Mouse (Mus musculus): ENCODE data around the gene Lhx2. TPM values are rescaled to one million over a fixed set of nuclear protein-coding genes. Genes with fewer than 3 reads are reported as not detected.
A peak's percentile ranks its signal among the peaks of the same experiment; 100 is the strongest.

Gene Lhx2
- total and polyA plus RNA-seq, 2 experiments from 2014 or later = 45.9 to 82.8 TPM

GRCm38 (mm10) chr2:38319086-38319485, 20.0 kb upstream of the Lhx2 start:
- DNase-seq = peak; percentile 12
- no peak for TF ChIP-seq CTCF (IDR thresholded peaks at IDR 0.05; ENCODE audit: low read depth)
- no peaks in the 10 kb centered on the region for H3K4me1 ChIP-seq (ENCODE audit: insufficient read depth)
- WGBS = 84% methylated on average over 11 of the region's 11 CpGs
- H3K9ac ChIP-seq = no peak overlapping the region
- no peak overlapping the region for H3K27ac ChIP-seq (ENCODE audit: low read depth, low read length)
- peak; percentile 14; the same call in 1 of the 2 replicates for ATAC-seq
- H3K27me3 ChIP-seq (ENCODE audit: insufficient read depth, low read length) = no peaks in the 10 kb centered on the region
- no peak overlapping the region for H3K4me2 ChIP-seq (ENCODE audit: low read depth)
- no peak overlapping the region for H3K4me3 ChIP-seq (ENCODE audit: low read depth, low read length)
- no peaks in the 10 kb centered on the region for H3K36me3 ChIP-seq (ENCODE audit: insufficient read depth)
- H3K9me3 ChIP-seq (ENCODE audit: low read length) = no peaks in the 10 kb centered on the region

GRCm38 (mm10) chr2:38320911-38321310, 18.2 kb upstream of the Lhx2 start:
- WGBS = 49% methylated on average over 4 of the region's 4 CpGs
- Histone ChIP-seq H3K9ac (no peak overlapping the region), H3K27ac (ENCODE audit: low read depth, low read length) (no peak overlapping the region), H3K36me3 (ENCODE audit: insufficient read depth) (no peaks in the 10 kb centered on the region), H3K4me1 (ENCODE audit: insufficient read depth) (no peaks in the 10 kb centered on the region), H3K4me3 (ENCODE audit: low read depth, low read length) (no peak overlapping the region), H3K4me2 (ENCODE audit: low read depth) (no peak overlapping the region), H3K27me3 (ENCODE audit: insufficient read depth, low read length) (no peaks in the 10 kb centered on the region), H3K9me3 (ENCODE audit: low read length) (no peaks in the 10 kb centered on the region)
- TF ChIP-seq CTCF (IDR thresholded peaks at IDR 0.05; ENCODE audit: low read depth) = no peak
- ATAC-seq (no peak), DNase-seq (no peak)

GRCm38 (mm10) chr2:38323380-38323779, 15.7 kb upstream of the Lhx2 start:
- no peak for TF ChIP-seq CTCF (IDR thresholded peaks at IDR 0.05; ENCODE audit: low read depth)
- no peaks in the 10 kb centered on the region for H3K36me3 ChIP-seq (ENCODE audit: insufficient read depth)
- DNase-seq (no peak), ATAC-seq (no peak)
- no peaks in the 10 kb centered on the region for H3K9me3 ChIP-seq (ENCODE audit: low read length)
- H3K4me3 ChIP-seq (ENCODE audit: low read depth, low read length) = no peak overlapping the region
- no peak overlapping the region for H3K4me2 ChIP-seq (ENCODE audit: low read depth)
- H3K4me1 ChIP-seq (ENCODE audit: insufficient read depth) = no peaks in the 10 kb centered on the region
- 54% methylated on average over 8 of the region's 8 CpGs for WGBS
- H3K27ac ChIP-seq (ENCODE audit: low read depth, low read length) = no peak overlapping the region
- no peaks in the 10 kb centered on the region for H3K27me3 ChIP-seq (ENCODE audit: insufficient read depth, low read length)
- no peak overlapping the region for H3K9ac ChIP-seq

GRCm38 (mm10) chr2:38326671-38327070, 12.4 kb upstream of the Lhx2 start:
- no peaks in the 10 kb centered on the region for H3K9me3 ChIP-seq (ENCODE audit: low read length)
- no peaks in the 10 kb centered on the region for H3K4me1 ChIP-seq (ENCODE audit: insufficient read depth)
- H3K36me3 ChIP-seq (ENCODE audit: insufficient read depth) = no peaks in the 10 kb centered on the region
- no peak overlapping the region for H3K4me2 ChIP-seq (ENCODE audit: low read depth)
- H3K27me3 ChIP-seq (ENCODE audit: insufficient read depth, low read length) = no peaks in the 10 kb centered on the region
- H3K27ac ChIP-seq (ENCODE audit: low read depth, low read length) = no peak overlapping the region
- 62% methylated on average over 1 of the region's 1 CpGs for WGBS
- no peak overlapping the region for H3K9ac ChIP-seq
- ATAC-seq = no peak
- DNase-seq = no peak
- no peak for TF ChIP-seq CTCF (IDR thresholded peaks at IDR 0.05; ENCODE audit: low read depth)
- H3K4me3 ChIP-seq (ENCODE audit: low read depth, low read length) = no peak overlapping the region

- Histone ChIP-seq H3K4me1 (ENCODE audit: insufficient read depth) (no peaks in the 10 kb centered on the region), H3K36me3 (ENCODE audit: insufficient read depth) (no peaks in the 10 kb centered on the region), H3K4me2 (ENCODE audit: low read depth) (no peak overlapping the region), H3K27me3 (ENCODE audit: insufficient read depth, low read length) (peaks cover 15% of the 10 kb centered on the region; the same call in 1 of the 2 replicates), H3K27ac (ENCODE audit: low read depth, low read length) (no peak overlapping the region), H3K9me3 (ENCODE audit: low read length) (no peaks in the 10 kb centered on the region), H3K4me3 (ENCODE audit: low read depth, low read length) (no peak overlapping the region), H3K9ac (no peak overlapping the region)
- no peak for TF ChIP-seq CTCF (IDR thresholded peaks at IDR 0.05; ENCODE audit: low read depth)
- ATAC-seq (peak; percentile 56; the same call in 1 of the 2 replicates), DNase-seq (no peak)
- WGBS = 32% methylated on average over 7 of the region's 7 CpGs
These were observed 5.4 kb upstream of the Lhx2 start for GRCm38 (mm10) chr2:38333586-38334119.

GRCm38 (mm10) chr2:38336606-38337005, 2.5 kb upstream of the Lhx2 start:
- no peak overlapping the region for H3K27ac ChIP-seq (ENCODE audit: low read depth, low read length)
- TF ChIP-seq CTCF (IDR thresholded peaks at IDR 0.05; ENCODE audit: low read depth) = no peak
- H3K4me1 ChIP-seq (ENCODE audit: insufficient read depth) = no peaks in the 10 kb centered on the region
- ATAC-seq (no peak), DNase-seq (no peak)
- no peaks in the 10 kb centered on the region for H3K9me3 ChIP-seq (ENCODE audit: low read length)
- H3K4me3 ChIP-seq (ENCODE audit: low read depth, low read length) = no peak overlapping the region
- H3K9ac ChIP-seq = no peak overlapping the region
- H3K36me3 ChIP-seq (ENCODE audit: insufficient read depth) = no peaks in the 10 kb centered on the region
- WGBS = 10% methylated on average over 17 of the region's 17 CpGs
- H3K27me3 ChIP-seq (ENCODE audit: insufficient read depth, low read length) = peaks cover 15% of the 10 kb centered on the region; the same call in 1 of the 2 replicates
- peak overlapping the region; percentile 17; the same call in 1 of the 2 replicates for H3K4me2 ChIP-seq (ENCODE audit: low read depth)

GRCm38 (mm10) chr2:38337091-38337640, 1.9 kb upstream of the Lhx2 start:
- Histone ChIP-seq H3K4me3 (ENCODE audit: low read depth, low read length) (no peak overlapping the region), H3K4me2 (ENCODE audit: low read depth) (no peak overlapping the region), H3K9me3 (ENCODE audit: low read length) (no peaks in the 10 kb centered on the region), H3K4me1 (ENCODE audit: insufficient read depth) (no peaks in the 10 kb centered on the region), H3K9ac (no peak overlapping the region), H3K36me3 (ENCODE audit: insufficient read depth) (no peaks in the 10 kb centered on the region), H3K27me3 (ENCODE audit: insufficient read depth, low read length) (peaks cover 15% of the 10 kb centered on the region; the same call in 1 of the 2 replicates), H3K27ac (ENCODE audit: low read depth, low read length) (no peak overlapping the region)
- DNase-seq (no peak), ATAC-seq (no peak)
- TF ChIP-seq CTCF (IDR thresholded peaks at IDR 0.05; ENCODE audit: low read depth) = no peak
- WGBS = 28% methylated on average over 6 of the region's 6 CpGs
